Mouse (Mus musculus) ovary, postnatal 36 days (tissue): ENCODE measurements around the gene Abhd5.

ENCODE experiments used
- DNase-seq: peaks from one replicate; pipeline ENCODE4 v3.0.0; 2022; ENCODE audit warnings: low spot score, mixed read lengths

The Abhd5 gene

GRCm38 (mm10) chr9:122347882-122348281, 3.5 kb upstream of the Abhd5 start:
- DNase-seq = no peak

- DNase-seq = no peak
Observed at GRCm38 (mm10) chr9:122349286-122349685, 2.1 kb upstream of the Abhd5 start.

- DNase-seq = no peak
Observed at GRCm38 (mm10) chr9:122350396-122351130, 845 bp upstream of the Abhd5 start.

GRCm38 (mm10) chr9:122352025-122352392, 601 bp downstream of the Abhd5 start:
- no peak for DNase-seq

GRCm38 (mm10) chr9:122352911-122353310, 1.5 kb downstream of the Abhd5 start:
- no peak for DNase-seq

- no peak for DNase-seq
Observed at GRCm38 (mm10) chr9:122354240-122354639, 2.8 kb downstream of the Abhd5 start.

GRCm38 (mm10) chr9:122357073-122357472, 5.7 kb downstream of the Abhd5 start:
- no peak for DNase-seq

- DNase-seq = no peak
Observed at GRCm38 (mm10) chr9:122357626-122358025, 6.2 kb downstream of the Abhd5 start.

GRCm38 (mm10) chr9:122364171-122364570, 12.8 kb downstream of the Abhd5 start:
- DNase-seq = no peak

GRCm38 (mm10) chr9:122370292-122370794, 18.9 kb downstream of the Abhd5 start:
- DNase-seq = no peak

GRCm38 (mm10) chr9:122372506-122372905, 21.1 kb downstream of the Abhd5 start:
- DNase-seq = no peak

GRCm38 (mm10) chr9:122372991-122373390, 21.6 kb downstream of the Abhd5 start:
- no peak for DNase-seq

- no peak for DNase-seq
Observed at GRCm38 (mm10) chr9:122378986-122379385, 27.6 kb downstream of the Abhd5 start.

- no peak for DNase-seq
Observed at GRCm38 (mm10) chr9:122380959-122381358, 29.6 kb downstream of the Abhd5 start.

- DNase-seq = no peak
Observed at GRCm38 (mm10) chr9:122382006-122382405, 30.6 kb downstream of the Abhd5 start.

GRCm38 (mm10) chr9:122386015-122386414, 34.6 kb downstream of the Abhd5 start:
- DNase-seq = no peak

GRCm38 (mm10) chr9:122389287-122389920, 38.0 kb downstream of the Abhd5 start:
- no peak for DNase-seq

GRCm38 (mm10) chr9:122395816-122396215, 44.4 kb downstream of the Abhd5 start:
- DNase-seq = no peak

GRCm38 (mm10) chr9:122397156-122397555, 45.7 kb downstream of the Abhd5 start:
- no peak for DNase-seq

GRCm38 (mm10) chr9:122398746-122399145, 47.3 kb downstream of the Abhd5 start:
- DNase-seq = no peak

GRCm38 (mm10) chr9:122401239-122401638, 49.8 kb downstream of the Abhd5 start:
- no peak for DNase-seq

- DNase-seq = no peak
Observed at GRCm38 (mm10) chr9:122410437-122411175, 59.2 kb downstream of the Abhd5 start.

GRCm38 (mm10) chr9:122414648-122415047, 63.2 kb downstream of the Abhd5 start:
- DNase-seq = no peak
